Mouse (Mus musculus) brain, embryonic 18.5 days (tissue): ENCODE measurements at regions not wholly inside any gene's neighbourhood (a gene's known extent, or its start where the extent isn't known, plus 50 kb on each side); places are given as distances from the start of the nearest gene placed in this dataset.
"Not testable (repeated sequence)": the region's sequence is repeated elsewhere in the genome, so short reads cannot be mapped to it uniquely, and the experiment has no call there.

Experiments used
- DNase-seq: peaks from one replicate; pipeline ENCODE4 v3.0.0-alpha.2; 2012; ENCODE audit warnings: low read depth, low spot score

- DNase-seq = no peak
Observed at GRCm38 (mm10) chr7:113010150-113010549, 56.4 kb downstream of the Rassf10 start.

GRCm38 (mm10) chr7:113017092-113017755 lies 63.5 kb downstream of the Rassf10 start:
- no peak for DNase-seq

GRCm38 (mm10) chr7:113021412-113021811 lies 67.7 kb downstream of the Rassf10 start:
- DNase-seq = no peak

GRCm38 (mm10) chr7:113022516-113022915 lies 68.8 kb downstream of the Rassf10 start:
- DNase-seq = no peak

- DNase-seq = no peak
Observed at GRCm38 (mm10) chr7:113025758-113026157, 72.0 kb downstream of the Rassf10 start.

- no peak for DNase-seq
Observed at GRCm38 (mm10) chr7:113026290-113027075, 72.7 kb downstream of the Rassf10 start.

GRCm38 (mm10) chr7:113027125-113027801 lies 73.5 kb downstream of the Rassf10 start:
- no peak for DNase-seq

- DNase-seq = no peak
Observed at GRCm38 (mm10) chr7:113030053-113030752, 76.4 kb downstream of the Rassf10 start.

- no peak for DNase-seq
Observed at GRCm38 (mm10) chr7:113035751-113036150, 82.0 kb downstream of the Rassf10 start.

- DNase-seq = no peak
Observed at GRCm38 (mm10) chr7:113037825-113038613, 84.3 kb downstream of the Rassf10 start.

- no peak for DNase-seq
Observed at GRCm38 (mm10) chr7:113038906-113039671, 85.3 kb downstream of the Rassf10 start.

- not testable (repeated sequence) for DNase-seq
Observed at GRCm38 (mm10) chr7:113045613-113046159, 91.9 kb downstream of the Rassf10 start.

GRCm38 (mm10) chr7:113046406-113046805 lies 92.6 kb downstream of the Rassf10 start:
- no peak for DNase-seq

- no peak for DNase-seq
Observed at GRCm38 (mm10) chr7:113047583-113047982, 93.8 kb downstream of the Rassf10 start.

GRCm38 (mm10) chr7:113048097-113048795 lies 94.5 kb downstream of the Rassf10 start:
- DNase-seq = peak; percentile 37

GRCm38 (mm10) chr7:113049440-113049839 lies 95.7 kb downstream of the Rassf10 start:
- no peak for DNase-seq

GRCm38 (mm10) chr7:113052952-113053351 lies 99.2 kb downstream of the Rassf10 start:
- DNase-seq = peak; percentile 32

- no peak for DNase-seq
Observed at GRCm38 (mm10) chr7:113056421-113056820, 102.7 kb downstream of the Rassf10 start.
